Mouse (Mus musculus) activated CD4-positive, CD25-positive, alpha-beta regulatory T cell, adult 4 months (primary cell): ENCODE measurements around the gene 1110032A03Rik. TPM values are rescaled to one million over a fixed set of nuclear protein-coding genes. Genes with fewer than 3 reads are reported as not detected.

Source experiments
- ATAC-seq: one replicate; pipeline ENCODE4 v1.8.0; 2017
- polyA plus RNA-seq, 2 experiments: library from polyadenylated mRNA; unstranded; fragments of 100-300 nt; shearing (Covaris generic); gene quantifications; one replicate each; pipeline ENCODE4 v1.2.1; 2017

The 1110032A03Rik gene
- polyA plus RNA-seq, 2 experiments from 2014 or later, result 14.1 to 16.4 TPM

GRCm38 (mm10) chr9:50770011-50770410, 5.3 kb downstream of the 1110032A03Rik start:
- no peak for ATAC-seq

GRCm38 (mm10) chr9:50768107-50769002, 7.0 kb downstream of the 1110032A03Rik start, which contains the start of gene Fdxacb1:
Gene Fdxacb1 (plus strand): TSS chr9:50768236.
- ATAC-seq, result peak; percentile 94

GRCm38 (mm10) chr9:50767531-50768106, 7.7 kb downstream of the 1110032A03Rik start:
- no peak for ATAC-seq

- no peak for ATAC-seq
Measured at GRCm38 (mm10) chr9:50763331-50763730, 12.0 kb downstream of the 1110032A03Rik start.

GRCm38 (mm10) chr9:50761520-50762243, 13.6 kb downstream of the 1110032A03Rik start:
- no peak for ATAC-seq

GRCm38 (mm10) chr9:50756711-50757110, 18.6 kb downstream of the 1110032A03Rik start:
- ATAC-seq, result no peak

- no peak for ATAC-seq
Measured at GRCm38 (mm10) chr9:50753947-50754346, 21.4 kb downstream of the 1110032A03Rik start.

- no peak for ATAC-seq
Measured at GRCm38 (mm10) chr9:50752784-50753615, 22.3 kb downstream of the 1110032A03Rik start.

GRCm38 (mm10) chr9:50752054-50752602, 23.2 kb downstream of the 1110032A03Rik start, which contains the start of gene Hspb2:
Gene Hspb2 (minus strand): TSS chr9:50752354.
- no peak for ATAC-seq

GRCm38 (mm10) chr9:50751323-50751722, 24.0 kb downstream of the 1110032A03Rik start, which contains the start of gene Cryab:
Gene Cryab (plus strand): TSS chr9:50751325.
- no peak for ATAC-seq

GRCm38 (mm10) chr9:50750706-50751105, 24.6 kb downstream of the 1110032A03Rik start:
- no peak for ATAC-seq

- ATAC-seq, result no peak
Measured at GRCm38 (mm10) chr9:50746214-50746677, 29.1 kb downstream of the 1110032A03Rik start, which contains the start of gene 2310030G06Rik. Gene 2310030G06Rik (minus strand): TSS chr9:50746536.

GRCm38 (mm10) chr9:50745806-50746205, 29.5 kb downstream of the 1110032A03Rik start:
- no peak for ATAC-seq

- no peak for ATAC-seq
Measured at GRCm38 (mm10) chr9:50742744-50743143, 32.6 kb downstream of the 1110032A03Rik start.

GRCm38 (mm10) chr9:50742261-50742660, 33.1 kb downstream of the 1110032A03Rik start:
- no peak for ATAC-seq

GRCm38 (mm10) chr9:50740867-50741784, 34.2 kb downstream of the 1110032A03Rik start:
- no peak for ATAC-seq

GRCm38 (mm10) chr9:50738914-50739870, 36.1 kb downstream of the 1110032A03Rik start, which contains the start of gene Dixdc1:
Gene Dixdc1 (minus strand): TSS chr9:50739517.
- ATAC-seq, result peak; percentile 89

- no peak for ATAC-seq
Measured at GRCm38 (mm10) chr9:50734989-50735388, 40.3 kb downstream of the 1110032A03Rik start.

GRCm38 (mm10) chr9:50732560-50732959, 42.8 kb downstream of the 1110032A03Rik start:
- no peak for ATAC-seq
